ENCODE assay signal across 8 mouse cellular contexts in the genomic region with DNA sequence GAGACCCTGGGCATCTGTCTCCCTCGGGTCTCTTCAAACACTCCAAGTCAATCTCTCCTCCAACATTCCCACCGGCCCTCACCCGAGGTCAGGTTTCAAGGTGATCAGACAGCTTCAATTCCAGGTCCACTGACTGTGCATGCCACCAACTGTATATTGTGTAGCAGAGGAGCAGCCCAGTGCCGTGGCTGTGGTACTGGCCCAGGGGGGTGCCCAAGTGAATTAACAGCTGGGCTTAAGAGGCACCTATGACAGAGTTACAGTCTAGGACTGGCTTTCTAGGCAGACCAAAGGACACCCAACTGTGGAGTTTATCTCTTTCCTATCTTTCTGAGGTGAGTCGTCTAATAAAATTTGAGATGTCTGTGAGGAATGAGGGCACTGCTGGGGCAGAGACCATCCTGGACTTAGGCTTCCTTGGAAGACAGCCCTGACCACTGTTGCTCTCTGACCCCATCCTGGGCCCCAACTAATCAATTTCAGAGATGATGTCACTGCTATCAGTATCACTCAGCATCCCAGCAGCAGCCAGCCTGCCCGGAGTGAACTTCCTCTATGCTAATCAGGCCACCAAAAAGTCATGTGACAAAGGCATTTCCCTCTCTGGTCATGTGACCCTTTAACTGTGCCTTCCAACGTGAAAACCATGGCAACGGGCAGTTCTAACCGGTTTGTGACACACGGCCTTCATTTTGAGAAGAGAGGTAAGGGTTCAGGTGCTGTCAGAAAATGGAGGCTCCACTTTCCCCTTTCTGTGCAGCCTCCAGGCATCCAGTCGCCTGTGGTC. TPM values are rescaled to one million over a fixed set of nuclear protein-coding genes. Genes with fewer than 3 reads are reported as not detected.
DNase-seq lines count a peak whose midpoint lies in the region; ATAC-seq lines count a peak whose summit lies in the region.

No protein-coding gene starts in this region.

- H3K9ac ChIP-seq in heart, embryonic 11.5 days (ENCODE audit: low read depth, low read length), result 0 out of 2 replicates have a peak overlapping the region, but pooled peaks have one; percentile 6

- peak overlapping the region; percentile 72; the same call in 1 of the 2 replicates for H3K27ac ChIP-seq in heart, embryonic 11.5 days (ENCODE audit: low read depth, low read length)

- 38% methylated on average over 11 of the region's 11 CpGs for WGBS in heart, embryonic 11.5 days (ENCODE audit: insufficient replicate concordance)

- H3K27me3 ChIP-seq in heart, embryonic 11.5 days (ENCODE audit: control insufficient read depth, insufficient read depth, low read length), result no peaks in the 10 kb centered on the region

- peaks cover 8% of the 10 kb centered on the region for H3K36me3 ChIP-seq in heart, embryonic 11.5 days (ENCODE audit: control insufficient read depth, insufficient read depth, low read length)

- H3K4me2 ChIP-seq in heart, embryonic 11.5 days, result peak overlapping the region; percentile 22; the same call in 1 of the 2 replicates

- peak; percentile 46 for DNase-seq in urinary bladder, postnatal 25 days (ENCODE audit: low spot score)
- no peak for DNase-seq in urinary bladder, postnatal 10 days (ENCODE audit: low spot score)
- peak; percentile 84 for DNase-seq in embryo, embryonic 10 days (ENCODE audit: low spot score)
- DNase-seq in kidney, adult 9 months, result peak; percentile 91
- peak; percentile 87 for DNase-seq in lung, postnatal 10 days
- peak; percentile 42 for DNase-seq in retina, embryonic 14.5 days (ENCODE audit: low spot score)
- no peak for DNase-seq in left cerebral cortex, postnatal 4 days

- intact Hi-C loops in left cerebral cortex, postnatal 4 days (cut with DNase I), result loop anchor here (10.0 kb wide), 3 partner anchors 115 to 315 kb away; partner anchors contain the start of genes Armc6 and Sugp2

- ATAC-seq in heart, embryonic 11.5 days (replicated peaks; ENCODE audit: insufficient number of reproducible peaks, low FRiP score, low TSS enrichment), result 0 out of 2 replicates have a peak, but pooled peaks have one; percentile 23

- no peak overlapping the region for H3K4me3 ChIP-seq in heart, embryonic 11.5 days (ENCODE audit: low read depth, low read length)

- peaks cover 45% of the 10 kb centered on the region for H3K4me1 ChIP-seq in heart, embryonic 11.5 days (ENCODE audit: control insufficient read depth, insufficient read depth, low read length)

- H3K9me3 ChIP-seq in heart, embryonic 11.5 days (replicated peaks; ENCODE audit: control insufficient read depth, low read length), result no peaks in the 10 kb centered on the region

RNA-seq across cellular contexts. Expression of gene Yjefn3, which starts 17.6 kb away (rescaled TPM):
- 5.5 and 7.0 TPM in 2 replicates for polyA plus RNA-seq in heart, embryonic 11.5 days (2014; fragmentation: Nextera tagmentation; extraction: Ambion mirVana)
- total RNA-seq in left cerebral cortex, postnatal 4 days (2021), result 10 to 100 TPM in 1 of 2 experiments, 1 to 10 TPM in 1; 9.5 to 10.4 TPM

RNA-seq across cellular contexts. Expression of gene Ndufa13, which starts 17.7 kb away (rescaled TPM):
- polyA plus RNA-seq in heart, embryonic 11.5 days (2014; fragmentation: Nextera tagmentation; extraction: Ambion mirVana), result 270 and 275 TPM in 2 replicates
- 10 to 100 TPM; 79.0 to 86.6 TPM for total RNA-seq in left cerebral cortex, postnatal 4 days (2021)

RNA-seq across cellular contexts. Expression of gene Tssk6, which starts 18.1 kb away (rescaled TPM):
- polyA plus RNA-seq in heart, embryonic 11.5 days (2014; fragmentation: Nextera tagmentation; extraction: Ambion mirVana), result 1.6 and 1.8 TPM in 2 replicates
- total RNA-seq in left cerebral cortex, postnatal 4 days (2021), result not detected

RNA-seq across cellular contexts. Expression of gene Cilp2, which starts 32.6 kb away (rescaled TPM):
- 0.21 and 0.49 TPM in 2 replicates for polyA plus RNA-seq in heart, embryonic 11.5 days (2014; fragmentation: Nextera tagmentation; extraction: Ambion mirVana)
- total RNA-seq in left cerebral cortex, postnatal 4 days (2021), result 1 to 10 TPM; 4.5 to 4.7 TPM

Comparison
In these comparisons a context has a peak if more than half of its experiments do, and no peak if none do; other contexts are left out.
1. DNase-seq: peak in urinary bladder, postnatal 25 days (single experiment), embryo, embryonic 10 days (single experiment), kidney, adult 9 months (single experiment), lung, postnatal 10 days (single experiment) and retina, embryonic 14.5 days (single experiment); none in urinary bladder, postnatal 10 days (single experiment) and left cerebral cortex, postnatal 4 days (single experiment).